Mouse (Mus musculus): Measurements from ENCODE around the gene Cd83. TPM values are rescaled to one million over a fixed set of nuclear protein-coding genes. Genes with fewer than 3 reads are reported as not detected.

Cd83 gene
- polyA plus RNA-seq, 1 experiment from 2014 or later, result 10.1 TPM

DNA sequence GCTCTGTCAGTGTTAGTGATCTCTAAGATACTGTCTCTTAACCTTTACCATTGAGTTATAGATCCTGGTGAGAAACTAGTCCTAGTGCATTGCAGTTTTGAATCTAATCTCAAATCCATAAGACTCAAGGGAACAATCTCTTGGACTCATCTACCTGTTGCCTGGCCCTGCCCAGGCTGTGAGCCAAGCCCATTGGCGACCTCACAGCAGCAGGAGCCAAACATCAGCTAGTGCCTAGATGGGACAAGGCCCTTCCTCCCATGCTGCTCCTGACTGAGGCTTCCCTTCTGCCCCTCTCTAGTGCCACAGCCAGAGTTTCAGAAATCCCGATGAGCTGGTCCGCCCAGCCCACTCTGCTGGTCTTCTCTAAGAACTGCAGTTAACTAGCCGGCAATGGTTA, 14.1 kb downstream of the Cd83 start:
- H3K27ac ChIP-seq (ENCODE audit: low read depth, low read length), result no peak overlapping the region
- no peak overlapping the region for H3K4me2 ChIP-seq (replicated peaks; ENCODE audit: low read depth, low read length)
- no peak for DNase-seq (ENCODE audit: low spot score)
- WGBS, result 77% methylated on average over 4 of the region's 4 CpGs
- no peaks in the 10 kb centered on the region for H3K27me3 ChIP-seq (ENCODE audit: control insufficient read depth, insufficient read depth, low read length)
- H3K36me3 ChIP-seq (ENCODE audit: control insufficient read depth, insufficient read depth, low read length), result no peaks in the 10 kb centered on the region
- no peak overlapping the region for H3K4me3 ChIP-seq (ENCODE audit: low read depth, low read length)
- H3K4me1 ChIP-seq (replicated peaks; ENCODE audit: control insufficient read depth, insufficient read depth, low read length), result no peaks in the 10 kb centered on the region
- no peaks in the 10 kb centered on the region for H3K9me3 ChIP-seq (ENCODE audit: control insufficient read depth, low read length)
- H3K9ac ChIP-seq (ENCODE audit: low read depth, low read length), result no peak overlapping the region
- no peak for ATAC-seq (ENCODE audit: low FRiP score)

DNA sequence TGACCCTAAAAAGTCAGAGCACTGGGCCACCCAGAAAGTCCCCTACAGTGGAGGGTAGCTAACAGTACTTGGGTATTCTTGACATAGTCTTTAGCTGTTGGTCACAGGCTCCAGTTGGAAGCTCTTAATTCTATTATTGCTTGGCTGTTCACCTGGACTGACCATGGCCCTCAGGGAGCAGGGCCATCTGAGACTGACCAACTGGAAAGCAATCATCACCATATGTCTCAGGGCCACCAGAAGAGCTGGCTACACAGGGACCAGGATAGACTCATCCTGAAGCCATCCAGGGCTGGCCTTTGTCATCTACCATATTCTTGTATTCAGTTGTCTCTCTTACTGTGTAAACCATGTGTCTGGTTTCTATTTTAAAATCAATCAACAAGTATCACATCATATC, 15.6 kb downstream of the Cd83 start:
- Histone ChIP-seq H3K27ac (ENCODE audit: low read depth, low read length) (no peak overlapping the region), H3K4me2 (replicated peaks; ENCODE audit: low read depth, low read length) (no peak overlapping the region), H3K4me1 (replicated peaks; ENCODE audit: control insufficient read depth, insufficient read depth, low read length) (no peaks in the 10 kb centered on the region), H3K4me3 (ENCODE audit: low read depth, low read length) (no peak overlapping the region), H3K9ac (ENCODE audit: low read depth, low read length) (no peak overlapping the region), H3K9me3 (ENCODE audit: control insufficient read depth, low read length) (no peaks in the 10 kb centered on the region), H3K27me3 (ENCODE audit: control insufficient read depth, insufficient read depth, low read length) (no peaks in the 10 kb centered on the region), H3K36me3 (ENCODE audit: control insufficient read depth, insufficient read depth, low read length) (no peaks in the 10 kb centered on the region)
- DNase-seq (ENCODE audit: low spot score), result no peak
- no peak for ATAC-seq (ENCODE audit: low FRiP score)

- ATAC-seq (ENCODE audit: low FRiP score) (no peak), DNase-seq (ENCODE audit: low spot score) (peak; percentile 13)
- Histone ChIP-seq H3K9ac (ENCODE audit: low read depth, low read length) (no peak overlapping the region), H3K4me3 (ENCODE audit: low read depth, low read length) (no peak overlapping the region), H3K4me1 (replicated peaks; ENCODE audit: control insufficient read depth, insufficient read depth, low read length) (no peaks in the 10 kb centered on the region; the same call in 1 of the 2 replicates), H3K9me3 (ENCODE audit: control insufficient read depth, low read length) (no peaks in the 10 kb centered on the region), H3K27me3 (ENCODE audit: control insufficient read depth, insufficient read depth, low read length) (no peaks in the 10 kb centered on the region), H3K4me2 (replicated peaks; ENCODE audit: low read depth, low read length) (no peak overlapping the region), H3K36me3 (ENCODE audit: control insufficient read depth, insufficient read depth, low read length) (no peaks in the 10 kb centered on the region), H3K27ac (ENCODE audit: low read depth, low read length) (no peak overlapping the region)
- 69% methylated on average over 3 of the region's 3 CpGs for WGBS
Observed at GRCm38 (mm10) chr13:43801961-43802360, 17.4 kb downstream of the Cd83 start.

DNA sequence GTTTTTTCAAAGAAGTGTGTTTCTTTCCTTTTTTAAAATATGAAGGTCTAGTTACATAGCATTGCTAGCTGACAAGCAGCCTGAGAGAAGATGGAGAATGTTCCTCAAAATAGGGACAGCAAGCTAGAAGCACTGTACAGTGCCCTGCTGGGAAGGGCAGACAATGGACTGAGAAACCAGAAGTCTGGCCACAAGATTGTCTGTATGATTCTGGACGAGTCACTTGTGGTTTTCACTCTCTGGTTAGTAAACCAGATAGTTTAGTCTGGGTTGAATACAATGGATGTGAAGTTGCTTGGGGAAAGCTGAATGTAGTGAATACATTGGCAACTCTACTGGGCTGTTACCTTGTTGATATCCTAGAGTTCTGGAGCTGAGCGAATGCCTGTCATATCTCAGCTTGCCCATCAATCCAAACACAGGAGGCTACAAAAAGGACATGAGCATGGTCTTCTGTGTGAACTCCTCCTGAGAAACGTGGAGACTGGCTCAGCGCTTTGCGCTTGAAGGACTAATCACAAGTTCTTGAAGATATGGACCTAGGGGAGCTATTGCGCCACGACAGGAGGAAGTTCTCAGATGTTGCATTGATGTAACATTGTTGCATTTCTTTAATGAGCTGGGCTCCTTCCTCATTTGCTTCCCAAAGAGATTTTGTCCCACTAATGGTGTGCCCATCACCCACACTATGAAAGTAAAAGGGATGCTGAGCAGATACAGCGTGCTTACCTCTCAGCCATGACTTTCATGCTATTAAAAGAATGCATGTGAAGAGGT, 18.0 kb downstream of the Cd83 start:
- Histone ChIP-seq H3K4me1 (replicated peaks; ENCODE audit: control insufficient read depth, insufficient read depth, low read length) (no peaks in the 10 kb centered on the region; the same call in 1 of the 2 replicates), H3K4me2 (replicated peaks; ENCODE audit: low read depth, low read length) (no peak overlapping the region), H3K9ac (ENCODE audit: low read depth, low read length) (no peak overlapping the region), H3K27me3 (ENCODE audit: control insufficient read depth, insufficient read depth, low read length) (no peaks in the 10 kb centered on the region), H3K4me3 (ENCODE audit: low read depth, low read length) (no peak overlapping the region), H3K27ac (ENCODE audit: low read depth, low read length) (no peak overlapping the region), H3K9me3 (ENCODE audit: control insufficient read depth, low read length) (no peaks in the 10 kb centered on the region), H3K36me3 (ENCODE audit: control insufficient read depth, insufficient read depth, low read length) (no peaks in the 10 kb centered on the region)
- ATAC-seq (ENCODE audit: low FRiP score) (no peak), DNase-seq (ENCODE audit: low spot score) (no peak)
- 85% methylated on average over 8 of the region's 8 CpGs for WGBS

DNA sequence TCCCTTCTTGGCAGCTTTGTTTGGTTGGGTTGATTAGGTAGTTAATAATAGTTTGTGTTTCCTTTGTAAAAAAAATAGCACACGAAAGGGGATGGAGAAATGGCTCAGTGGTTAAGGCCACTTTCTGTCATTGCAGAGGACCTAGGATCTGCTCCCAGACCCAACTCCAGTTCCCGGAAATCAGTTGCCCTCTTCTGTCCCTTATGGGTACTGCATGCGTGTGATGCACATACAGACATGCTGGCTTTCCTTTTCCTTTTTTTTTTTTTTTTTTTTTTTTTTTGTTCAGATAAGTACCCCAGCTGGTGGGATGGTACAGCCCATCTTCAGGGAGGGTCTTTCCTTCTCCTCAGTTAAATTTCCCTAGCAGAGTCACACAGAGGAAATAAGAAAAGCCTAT, 20.1 kb downstream of the Cd83 start:
- Histone ChIP-seq H3K27me3 (ENCODE audit: control insufficient read depth, insufficient read depth, low read length) (no peaks in the 10 kb centered on the region), H3K4me1 (replicated peaks; ENCODE audit: control insufficient read depth, insufficient read depth, low read length) (no peaks in the 10 kb centered on the region; the same call in 1 of the 2 replicates), H3K36me3 (ENCODE audit: control insufficient read depth, insufficient read depth, low read length) (no peaks in the 10 kb centered on the region), H3K4me3 (ENCODE audit: low read depth, low read length) (no peak overlapping the region), H3K27ac (ENCODE audit: low read depth, low read length) (no peak overlapping the region), H3K9me3 (ENCODE audit: control insufficient read depth, low read length) (no peaks in the 10 kb centered on the region), H3K9ac (ENCODE audit: low read depth, low read length) (no peak overlapping the region), H3K4me2 (replicated peaks; ENCODE audit: low read depth, low read length) (no peak overlapping the region)
- peak; percentile 33 for DNase-seq (ENCODE audit: low spot score)
- WGBS, result 94% methylated on average over 3 of the region's 3 CpGs
- no peak for ATAC-seq (ENCODE audit: low FRiP score)

- no peak overlapping the region for H3K9ac ChIP-seq (ENCODE audit: low read depth, low read length)
- no peak overlapping the region for H3K27ac ChIP-seq (ENCODE audit: low read depth, low read length)
- no peaks in the 10 kb centered on the region for H3K9me3 ChIP-seq (ENCODE audit: control insufficient read depth, low read length)
- ATAC-seq (ENCODE audit: low FRiP score) (no peak), DNase-seq (ENCODE audit: low spot score) (no peak)
- no peaks in the 10 kb centered on the region for H3K36me3 ChIP-seq (ENCODE audit: control insufficient read depth, insufficient read depth, low read length)
- H3K4me2 ChIP-seq (replicated peaks; ENCODE audit: low read depth, low read length), result no peak overlapping the region
- H3K4me1 ChIP-seq (replicated peaks; ENCODE audit: control insufficient read depth, insufficient read depth, low read length), result no peaks in the 10 kb centered on the region; the same call in 1 of the 2 replicates
- H3K27me3 ChIP-seq (ENCODE audit: control insufficient read depth, insufficient read depth, low read length), result no peaks in the 10 kb centered on the region
- no peak overlapping the region for H3K4me3 ChIP-seq (ENCODE audit: low read depth, low read length)
- 92% methylated on average over 5 of the region's 5 CpGs for WGBS
Observed at GRCm38 (mm10) chr13:43805159-43805758, 20.7 kb downstream of the Cd83 start.

GRCm38 (mm10) chr13:43806371-43807271, 22.0 kb downstream of the Cd83 start:
- ATAC-seq (ENCODE audit: low FRiP score) (no peak), DNase-seq (ENCODE audit: low spot score) (peak; percentile 55)
- no peaks in the 10 kb centered on the region for H3K36me3 ChIP-seq (ENCODE audit: control insufficient read depth, insufficient read depth, low read length)
- no peak overlapping the region for H3K4me2 ChIP-seq (replicated peaks; ENCODE audit: low read depth, low read length)
- H3K9me3 ChIP-seq (ENCODE audit: control insufficient read depth, low read length), result no peaks in the 10 kb centered on the region
- WGBS, result 46% methylated on average over 14 of the region's 14 CpGs
- no peak overlapping the region for H3K4me3 ChIP-seq (ENCODE audit: low read depth, low read length)
- no peaks in the 10 kb centered on the region for H3K27me3 ChIP-seq (ENCODE audit: control insufficient read depth, insufficient read depth, low read length)
- peak overlapping the region; percentile 37; the same call in 1 of the 2 replicates for H3K27ac ChIP-seq (ENCODE audit: low read depth, low read length)
- H3K9ac ChIP-seq (ENCODE audit: low read depth, low read length), result no peak overlapping the region
- H3K4me1 ChIP-seq (replicated peaks; ENCODE audit: control insufficient read depth, insufficient read depth, low read length), result no peaks in the 10 kb centered on the region; the same call in 1 of the 2 replicates

GRCm38 (mm10) chr13:43807272-43807675, 22.7 kb downstream of the Cd83 start:
- H3K36me3 ChIP-seq (ENCODE audit: control insufficient read depth, insufficient read depth, low read length), result no peaks in the 10 kb centered on the region
- H3K4me1 ChIP-seq (replicated peaks; ENCODE audit: control insufficient read depth, insufficient read depth, low read length), result no peaks in the 10 kb centered on the region; the same call in 1 of the 2 replicates
- WGBS, result 42% methylated on average over 3 of the region's 3 CpGs
- H3K9ac ChIP-seq (ENCODE audit: low read depth, low read length), result no peak overlapping the region
- ATAC-seq (ENCODE audit: low FRiP score), result no peak
- DNase-seq (ENCODE audit: low spot score), result peak; percentile 31
- no peak overlapping the region for H3K4me3 ChIP-seq (ENCODE audit: low read depth, low read length)
- H3K9me3 ChIP-seq (ENCODE audit: control insufficient read depth, low read length), result no peaks in the 10 kb centered on the region
- no peaks in the 10 kb centered on the region for H3K27me3 ChIP-seq (ENCODE audit: control insufficient read depth, insufficient read depth, low read length)
- H3K4me2 ChIP-seq (replicated peaks; ENCODE audit: low read depth, low read length), result no peak overlapping the region
- peak overlapping the region; percentile 37; the same call in 1 of the 2 replicates for H3K27ac ChIP-seq (ENCODE audit: low read depth, low read length)
